Mouse (Mus musculus) kidney, postnatal 0 days (tissue): Measurements from ENCODE around the gene Slc9a9. TPM values are rescaled to one million over a fixed set of nuclear protein-coding genes. Genes with fewer than 3 reads are reported as not detected.
A peak's percentile ranks its signal among the peaks of the same experiment; 100 is the strongest.

Source experiments
- ATAC-seq: fragments of 200-750 bp; cut with Nextera tagmentation; replicated peaks from 2 replicates; pipeline ENCODE4 v1.8.0; 2017; ENCODE audit warnings: low read depth, moderate number of reproducible peaks, moderate TSS enrichment, moderate library complexity; ENCODE audit not compliant: low FRiP score
- DNase-seq: peaks from one replicate; pipeline ENCODE4 v3.0.0-alpha.2; 2016; ENCODE audit warnings: low spot score
- H3K27ac ChIP-seq: fragments of 300-500 bp; sonication (generic); 2 replicates; pipeline ENCODE4 v1.5.1; 2014; ENCODE audit warnings: mild to moderate bottlenecking
- H3K27me3 ChIP-seq: fragments of 300-500 bp; sonication (generic); 2 replicates; pipeline ENCODE4 v1.6.1; 2014; ENCODE audit warnings: low read length, mixed read lengths; ENCODE audit not compliant: insufficient read depth
- H3K36me3 ChIP-seq: fragments of 300-500 bp; sonication (generic); 2 replicates; pipeline ENCODE4 v1.6.1; 2014; ENCODE audit warnings: low read length, mixed read lengths; ENCODE audit not compliant: insufficient read depth
- H3K4me1 ChIP-seq: fragments of 300-500 bp; sonication (generic); replicated peaks from 2 replicates; pipeline ENCODE4 v1.6.1; 2014; ENCODE audit warnings: antibody characterized with exemption, low read length, mixed read lengths; ENCODE audit not compliant: insufficient read depth
- H3K4me2 ChIP-seq: fragments of 300-500 bp; sonication (generic); 2 replicates; pipeline ENCODE4 v1.6.1; 2014; ENCODE audit warnings: mild to moderate bottlenecking, low read length, moderate library complexity, mixed read lengths
- H3K4me3 ChIP-seq: fragments of 300-500 bp; sonication (generic); replicated peaks from 2 replicates; pipeline ENCODE4 v1.5.1; 2014; ENCODE audit warnings: low read depth, low read length
- H3K9ac ChIP-seq: fragments of 300-500 bp; sonication (generic); 2 replicates; pipeline ENCODE4 v1.6.1; 2014; ENCODE audit warnings: low read depth, low read length
- H3K9me3 ChIP-seq: fragments of 300-500 bp; sonication (generic); replicated peaks from 2 replicates; pipeline ENCODE4 v1.6.1; 2016; ENCODE audit warnings: low read length, inconsistent platforms, mixed read lengths
- CTCF ChIP-seq: IDR thresholded peaks from 2 replicates; pipeline ENCODE4 v1.5.1; 2016; ENCODE audit warnings: antibody characterized with exemption, low read depth, mild to moderate bottlenecking, moderate library complexity
- WGBS: fragments of 180-500 bp; shearing (Covaris S2); extraction: QIAGEN DNeasy Blood & Tissue Kit; methylation state at CpG from one replicate; pipeline ENCODE4 v1.1.7; 2014; 5-methylcytosine and 5-hydroxymethylcytosine counted together
- polyA plus RNA-seq: library from polyadenylated mRNA; unstranded; fragments of >200 nt; fragmentation: Nextera tagmentation; extraction: Ambion mirVana; gene quantifications from 2 replicates; pipeline ENCODE4 v1.2.1, GENCODE M21; 2015

Gene Slc9a9
- polyA plus RNA-seq, 1 experiment from 2014 or later: 2.6 TPM

GRCm38 (mm10) chr9:95158916-95159315 is 489.2 kb downstream of the Slc9a9 start:
- Histone ChIP-seq H3K27ac (no peak overlapping the region), H3K4me3 (no peak overlapping the region), H3K4me1 (no peaks in the 10 kb centered on the region), H3K27me3 (no peaks in the 10 kb centered on the region), H3K9me3 (no peaks in the 10 kb centered on the region), H3K4me2 (no peak overlapping the region), H3K36me3 (no peaks in the 10 kb centered on the region), H3K9ac (no peak overlapping the region)
- WGBS: 89% methylated on average over 8 of the region's 8 CpGs
- DNase-seq (no peak), ATAC-seq (no peak)
- TF ChIP-seq CTCF: no peak

- ATAC-seq (no peak), DNase-seq (no peak)
- Histone ChIP-seq H3K4me1 (no peaks in the 10 kb centered on the region), H3K9me3 (no peaks in the 10 kb centered on the region), H3K4me3 (no peak overlapping the region), H3K27ac (no peak overlapping the region), H3K9ac (no peak overlapping the region), H3K36me3 (no peaks in the 10 kb centered on the region), H3K27me3 (no peaks in the 10 kb centered on the region), H3K4me2 (no peak overlapping the region)
- WGBS: 73% methylated on average over 7 of the region's 7 CpGs
- no peak for TF ChIP-seq CTCF
Measured at GRCm38 (mm10) chr9:95160575-95161300, 491.0 kb downstream of the Slc9a9 start.

- H3K9me3 ChIP-seq: no peaks in the 10 kb centered on the region
- H3K27me3 ChIP-seq: no peaks in the 10 kb centered on the region
- no peak overlapping the region for H3K4me2 ChIP-seq
- no peak overlapping the region for H3K9ac ChIP-seq
- WGBS: 57% methylated on average over 2 of the region's 2 CpGs
- H3K27ac ChIP-seq: no peak overlapping the region
- ATAC-seq (no peak), DNase-seq (no peak)
- no peaks in the 10 kb centered on the region for H3K36me3 ChIP-seq
- no peaks in the 10 kb centered on the region for H3K4me1 ChIP-seq
- H3K4me3 ChIP-seq: no peak overlapping the region
- TF ChIP-seq CTCF: no peak
Measured at GRCm38 (mm10) chr9:95161699-95162098, 492.0 kb downstream of the Slc9a9 start.

GRCm38 (mm10) chr9:95166224-95166623 is 496.5 kb downstream of the Slc9a9 start:
- TF ChIP-seq CTCF: no peak
- H3K4me3 ChIP-seq: no peak overlapping the region
- no peak for ATAC-seq
- H3K27ac ChIP-seq: no peak overlapping the region
- H3K9ac ChIP-seq: no peak overlapping the region
- no peaks in the 10 kb centered on the region for H3K36me3 ChIP-seq
- DNase-seq: no peak
- H3K9me3 ChIP-seq: no peaks in the 10 kb centered on the region
- WGBS: 65% methylated on average over 4 of the region's 4 CpGs
- no peaks in the 10 kb centered on the region for H3K27me3 ChIP-seq
- no peaks in the 10 kb centered on the region; the same call in 1 of the 2 replicates for H3K4me1 ChIP-seq
- H3K4me2 ChIP-seq: no peak overlapping the region

- WGBS: 63% methylated on average over 1 of the region's 1 CpGs
Measured at GRCm38 (mm10) chr9:95167806-95168205, 498.1 kb downstream of the Slc9a9 start.

GRCm38 (mm10) chr9:95168487-95169008 is 498.8 kb downstream of the Slc9a9 start:
- 71% methylated on average over 13 of the region's 13 CpGs for WGBS
- H3K9ac ChIP-seq: no peak overlapping the region
- no peak overlapping the region for H3K4me3 ChIP-seq
- H3K4me1 ChIP-seq: no peaks in the 10 kb centered on the region; the same call in 1 of the 2 replicates
- H3K4me2 ChIP-seq: no peak overlapping the region
- no peaks in the 10 kb centered on the region for H3K27me3 ChIP-seq
- no peaks in the 10 kb centered on the region for H3K36me3 ChIP-seq
- no peak for ATAC-seq
- H3K9me3 ChIP-seq: no peaks in the 10 kb centered on the region
- peak; percentile 56 for DNase-seq
- H3K27ac ChIP-seq: no peak overlapping the region
- TF ChIP-seq CTCF: no peak

More at GRCm38 (mm10) chr9:95167806-95168205, 498.1 kb downstream of the Slc9a9 start:
- DNase-seq (no peak), ATAC-seq (no peak)
- H3K36me3 ChIP-seq: no peaks in the 10 kb centered on the region
- H3K4me1 ChIP-seq: no peaks in the 10 kb centered on the region; the same call in 1 of the 2 replicates
- no peak for TF ChIP-seq CTCF
- H3K27me3 ChIP-seq: no peaks in the 10 kb centered on the region
- H3K4me2 ChIP-seq: no peak overlapping the region
- H3K9me3 ChIP-seq: no peaks in the 10 kb centered on the region
- no peak overlapping the region for H3K9ac ChIP-seq
- no peak overlapping the region for H3K27ac ChIP-seq
- H3K4me3 ChIP-seq: no peak overlapping the region

GRCm38 (mm10) chr9:95178170-95178569 is 508.5 kb downstream of the Slc9a9 start:
- H3K27me3 ChIP-seq: no peaks in the 10 kb centered on the region
- H3K9me3 ChIP-seq: no peaks in the 10 kb centered on the region
- H3K9ac ChIP-seq: no peak overlapping the region
- no peak overlapping the region for H3K4me3 ChIP-seq
- no peak overlapping the region for H3K4me2 ChIP-seq
- no peak for DNase-seq
- no peak overlapping the region for H3K27ac ChIP-seq
- WGBS: 84% methylated on average over 3 of the region's 3 CpGs
- H3K36me3 ChIP-seq: no peaks in the 10 kb centered on the region
- TF ChIP-seq CTCF: no peak
- ATAC-seq: no peak
- H3K4me1 ChIP-seq: 0 out of 2 replicates have a peak, but pooled peaks cover 3% of the 10 kb centered on the region
